Mouse (Mus musculus) embryonic fibroblast, embryonic 13.5 days (primary cell): Measurements from ENCODE around the gene Tenm2. TPM values are rescaled to one million over a fixed set of nuclear protein-coding genes. Genes with fewer than 3 reads are reported as not detected.

Source experiments
- H3K27ac ChIP-seq: 2 replicates; pipeline ENCODE4 v1.5.1; 2012; ENCODE audit warnings: low read length, control low read depth, inconsistent platforms; ENCODE audit not compliant: insufficient read depth
- H3K4me1 ChIP-seq: 2 replicates; pipeline ENCODE4 v1.6.1; 2011; ENCODE audit warnings: low read length; ENCODE audit not compliant: control insufficient read depth, insufficient read depth
- H3K4me3 ChIP-seq: 2 replicates; pipeline ENCODE4 v1.5.1; 2011; ENCODE audit warnings: mild to moderate bottlenecking, control low read depth, low read length; ENCODE audit not compliant: insufficient read depth
- CTCF ChIP-seq: IDR thresholded peaks from 2 replicates; pipeline ENCODE4 v1.5.1; 2011; ENCODE audit warnings: mild to moderate bottlenecking, control low read depth, low read length, moderate library complexity, borderline replicate concordance; ENCODE audit not compliant: insufficient read depth
- POLR2A ChIP-seq: IDR thresholded peaks from 2 replicates; pipeline ENCODE4 v1.6.1; 2011; ENCODE audit warnings: low read depth, mild to moderate bottlenecking, control low read depth, low read length, moderate library complexity
- polyA plus RNA-seq: library from polyadenylated mRNA; stranded (reverse); fragments of >200 nt; gene quantifications from 2 replicates; pipeline ENCODE4 v1.2.4, GENCODE M21; 2011; ENCODE audit warnings: low read depth; ENCODE audit not compliant: missing spikeins, insufficient read length

Tenm2 gene
- polyA plus RNA-seq = 0.05 TPM in 1 of 2 replicates, not detected in the other

- H3K4me3 ChIP-seq = peak within 1 kb of the TSS; percentile 74
- no peak for TF ChIP-seq CTCF
- no peak for TF ChIP-seq POLR2A
Measured at GRCm38 (mm10) chr11:37235914-37236600, at the start of gene Tenm2. TSS of gene Tenm2 (minus strand) at chr11:37235964.

GRCm38 (mm10) chr11:37285186-37285585 is 49.4 kb upstream of the Tenm2 start:
- no peak overlapping the region for H3K4me3 ChIP-seq
- H3K27ac ChIP-seq = no peak overlapping the region
- TF ChIP-seq POLR2A = no peak
- TF ChIP-seq CTCF = no peak
- no peaks in the 10 kb centered on the region for H3K4me1 ChIP-seq

More at GRCm38 (mm10) chr11:37235914-37236600, at the start of gene Tenm2:
- Histone ChIP-seq H3K27ac (no peak within 1 kb of the TSS), H3K4me1 (no peaks in the 10 kb centered on the region)

GRCm38 (mm10) chr11:37248796-37249195 is 13.0 kb upstream of the Tenm2 start:
- Histone ChIP-seq H3K27ac (no peak overlapping the region), H3K4me1 (no peaks in the 10 kb centered on the region)
- TF ChIP-seq CTCF (no peak), POLR2A (no peak)

GRCm38 (mm10) chr11:37237096-37237725 is 1.4 kb upstream of the Tenm2 start:
- Histone ChIP-seq H3K4me1 (no peaks in the 10 kb centered on the region), H3K4me3 (peak overlapping the region; percentile 74), H3K27ac (no peak overlapping the region)
- TF ChIP-seq CTCF = no peak
- no peak for TF ChIP-seq POLR2A

More at GRCm38 (mm10) chr11:37248796-37249195, 13.0 kb upstream of the Tenm2 start:
- no peak overlapping the region for H3K4me3 ChIP-seq

- Histone ChIP-seq H3K4me3 (peak overlapping the region; percentile 74), H3K27ac (no peak overlapping the region), H3K4me1 (no peaks in the 10 kb centered on the region)
- no peak for TF ChIP-seq CTCF
- no peak for TF ChIP-seq POLR2A
Measured at GRCm38 (mm10) chr11:37236601-37237083, 878 bp upstream of the Tenm2 start.

- Histone ChIP-seq H3K4me1 (no peaks in the 10 kb centered on the region), H3K27ac (no peak overlapping the region), H3K4me3 (peak overlapping the region; percentile 74)
- no peak for TF ChIP-seq POLR2A
- no peak for TF ChIP-seq CTCF
Measured at GRCm38 (mm10) chr11:37235021-37235795, 556 bp downstream of the Tenm2 start.

GRCm38 (mm10) chr11:37227404-37227803 is 8.4 kb downstream of the Tenm2 start:
- no peak overlapping the region for H3K4me3 ChIP-seq
- TF ChIP-seq CTCF = no peak
- no peak for TF ChIP-seq POLR2A
- H3K4me1 ChIP-seq = no peaks in the 10 kb centered on the region
- H3K27ac ChIP-seq = no peak overlapping the region

- Histone ChIP-seq H3K4me1 (no peaks in the 10 kb centered on the region), H3K27ac (no peak overlapping the region), H3K4me3 (no peak overlapping the region)
- TF ChIP-seq CTCF = no peak
- TF ChIP-seq POLR2A = no peak
Measured at GRCm38 (mm10) chr11:37226943-37227342, 8.8 kb downstream of the Tenm2 start.

GRCm38 (mm10) chr11:37222737-37223136 is 13.0 kb downstream of the Tenm2 start:
- Histone ChIP-seq H3K4me3 (no peak overlapping the region), H3K27ac (no peak overlapping the region), H3K4me1 (no peaks in the 10 kb centered on the region)
- TF ChIP-seq POLR2A = no peak
- no peak for TF ChIP-seq CTCF
